Mouse (Mus musculus) limb, embryonic 12.5 days (tissue): Measurements from ENCODE around the gene Serpine1. TPM values are rescaled to one million over a fixed set of nuclear protein-coding genes. Genes with fewer than 3 reads are reported as not detected.

Experiments
- ATAC-seq: fragments of 200-750 bp; cut with Nextera tagmentation; 2 replicates; pipeline ENCODE4 v1.8.0; 2017; ENCODE audit warnings: low read depth, moderate TSS enrichment; ENCODE audit not compliant: insufficient number of reproducible peaks, insufficient read depth, low FRiP score, low TSS enrichment
- H3K27ac ChIP-seq: fragments of 300-500 bp; sonication (generic); 2 replicates; pipeline ENCODE4 v1.5.1; 2016; ENCODE audit warnings: mild to moderate bottlenecking, moderate library complexity
- H3K27me3 ChIP-seq: fragments of 300-500 bp; sonication (generic); 2 replicates; pipeline ENCODE4 v1.6.1; 2016; ENCODE audit warnings: mild to moderate bottlenecking, moderate library complexity
- H3K36me3 ChIP-seq: fragments of 300-500 bp; sonication (generic); 2 replicates; pipeline ENCODE4 v1.6.1; 2016; ENCODE audit warnings: mild to moderate bottlenecking, moderate library complexity
- H3K4me1 ChIP-seq: fragments of 300-500 bp; sonication (generic); replicated peaks from 2 replicates; pipeline ENCODE4 v1.6.1; 2016
- H3K4me2 ChIP-seq: fragments of 300-500 bp; sonication (generic); 2 replicates; pipeline ENCODE4 v1.6.1; 2016; ENCODE audit warnings: mild to moderate bottlenecking, moderate library complexity
- H3K4me3 ChIP-seq: fragments of 300-500 bp; sonication (generic); replicated peaks from 2 replicates; pipeline ENCODE4 v1.5.1; 2016; ENCODE audit warnings: mild to moderate bottlenecking
- H3K9ac ChIP-seq: fragments of 300-500 bp; sonication (generic); replicated peaks from 2 replicates; pipeline ENCODE4 v1.6.1; 2016; ENCODE audit warnings: mild to moderate bottlenecking, moderate library complexity
- H3K9me3 ChIP-seq: fragments of 300-500 bp; sonication (generic); 2 replicates; pipeline ENCODE4 v1.6.1; 2016; ENCODE audit warnings: mild to moderate bottlenecking, moderate library complexity
- WGBS: fragments of 180-500 bp; shearing (Covaris S2); methylation state at CpG from one replicate; pipeline ENCODE4 v1.1.7; 2016; 5-methylcytosine and 5-hydroxymethylcytosine counted together
- polyA plus RNA-seq: library from polyadenylated mRNA; unstranded; fragments of >200 nt; fragmentation: Nextera tagmentation; extraction: Ambion mirVana; gene quantifications from 2 replicates; pipeline ENCODE4 v1.2.1, GENCODE M21; 2016

Serpine1 gene
- polyA plus RNA-seq, 1 experiment from 2014 or later: 0.44 TPM

DNA sequence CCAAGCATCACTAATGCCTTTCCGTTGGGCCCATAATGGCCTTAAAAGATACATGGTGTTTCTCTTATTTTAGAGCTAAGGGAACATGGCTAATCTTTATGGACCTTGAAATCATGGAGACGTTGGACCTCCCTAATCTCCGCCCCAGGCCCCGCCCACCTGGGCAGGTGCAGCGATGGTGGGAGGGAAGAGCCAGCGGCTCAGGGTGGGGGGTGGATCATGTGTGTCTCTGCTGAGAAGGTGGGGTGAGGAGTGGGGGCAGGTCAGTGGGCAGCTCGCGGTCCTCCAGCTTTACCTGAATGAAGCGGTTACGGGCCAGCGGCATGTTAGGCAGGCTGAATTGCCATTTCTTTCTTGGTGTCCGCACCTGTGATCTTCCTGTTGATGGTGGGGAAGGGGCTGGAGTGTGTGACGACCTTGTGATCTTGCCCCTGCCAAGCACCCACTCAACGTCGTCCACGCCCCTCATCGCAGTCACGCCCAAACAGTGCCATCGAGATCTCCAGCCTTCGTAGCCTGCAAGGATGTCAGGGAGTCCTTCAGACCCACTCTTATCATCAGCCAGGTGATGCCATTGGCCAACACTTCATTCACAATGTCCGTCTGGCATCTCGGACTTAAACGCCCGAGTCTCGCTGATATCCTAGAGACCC, 38.0 kb upstream of the Serpine1 start:
- Histone ChIP-seq H3K36me3 (peaks cover 36% of the 10 kb centered on the region), H3K9ac (no peak overlapping the region), H3K9me3 (peaks cover 35% of the 10 kb centered on the region), H3K27ac (no peak overlapping the region), H3K4me2 (no peak overlapping the region), H3K4me1 (peaks cover 2% of the 10 kb centered on the region), H3K4me3 (no peak overlapping the region), H3K27me3 (no peaks in the 10 kb centered on the region)
- no peak for ATAC-seq
- WGBS: 57% methylated on average over 25 of the region's 25 CpGs

DNA sequence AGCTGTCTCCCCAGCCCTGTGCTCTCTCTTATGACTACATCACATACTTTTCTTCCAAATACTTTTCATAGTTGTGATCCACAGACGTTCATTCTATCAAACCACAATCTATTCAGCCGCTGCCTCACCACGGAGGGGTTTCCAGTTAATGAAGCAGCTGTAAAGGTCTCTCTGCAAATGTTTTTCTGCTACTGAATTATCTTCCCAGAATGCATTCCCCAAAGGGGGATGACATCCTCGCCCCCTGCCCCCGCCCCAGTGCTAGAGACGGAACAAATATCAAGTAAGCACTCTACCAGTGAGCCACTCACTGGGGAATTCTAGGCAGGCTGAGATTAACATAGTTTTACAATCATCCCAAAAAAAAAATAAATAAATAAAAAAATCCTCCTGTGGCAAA, 36.0 kb upstream of the Serpine1 start:
- H3K27ac ChIP-seq: no peak overlapping the region
- H3K36me3 ChIP-seq: peaks cover 20% of the 10 kb centered on the region
- 67% methylated on average over 6 of the region's 6 CpGs for WGBS
- no peak overlapping the region for H3K4me2 ChIP-seq
- ATAC-seq: no peak
- H3K9ac ChIP-seq: no peak overlapping the region
- peaks cover 7% of the 10 kb centered on the region for H3K27me3 ChIP-seq
- H3K4me3 ChIP-seq: no peak overlapping the region
- H3K4me1 ChIP-seq: no peaks in the 10 kb centered on the region
- H3K9me3 ChIP-seq: peaks cover 21% of the 10 kb centered on the region; the same call in 1 of the 2 replicates

DNA sequence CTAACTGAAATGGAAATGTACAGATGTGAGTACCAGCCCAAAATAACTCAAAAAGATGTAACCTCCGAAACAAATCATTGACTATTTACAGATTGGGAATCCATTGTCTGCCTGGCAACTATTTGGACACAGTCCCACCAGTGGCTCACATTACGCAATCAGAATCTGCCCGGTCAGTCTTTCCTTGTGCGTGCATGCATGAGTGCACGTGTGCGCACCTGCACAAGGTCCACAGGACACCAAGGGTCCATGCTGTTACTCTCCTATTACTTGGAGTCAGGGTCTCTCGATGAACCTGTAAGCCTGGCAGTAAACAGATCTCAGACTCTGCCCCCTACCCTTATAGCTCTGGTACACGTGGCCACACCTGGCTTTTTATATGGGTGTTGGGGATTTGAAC, 35.6 kb upstream of the Serpine1 start:
- no peak overlapping the region for H3K27ac ChIP-seq
- WGBS: 82% methylated on average over 8 of the region's 8 CpGs

DNA sequence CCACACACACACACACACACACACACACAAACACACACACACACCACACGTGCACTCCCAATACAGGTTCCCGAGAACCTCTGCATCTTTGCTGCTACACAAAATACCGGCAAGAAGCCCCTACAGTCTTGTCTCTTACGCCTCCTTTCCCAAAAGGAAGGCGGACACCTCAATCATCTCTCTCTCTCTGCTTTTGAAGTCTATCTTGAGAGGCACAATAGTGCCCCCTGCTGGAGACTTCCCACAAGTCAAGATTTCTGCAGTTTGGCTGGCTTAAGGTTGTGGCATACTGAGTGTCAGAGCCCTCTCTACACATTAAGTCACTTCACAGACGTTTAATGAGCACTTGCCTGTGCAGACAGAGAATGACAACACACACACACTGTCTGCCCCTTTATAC, 35.0 kb upstream of the Serpine1 start:
- peaks cover 12% of the 10 kb centered on the region for H3K27me3 ChIP-seq
- H3K9ac ChIP-seq: no peak overlapping the region
- no peak overlapping the region for H3K27ac ChIP-seq
- H3K4me1 ChIP-seq: no peaks in the 10 kb centered on the region
- H3K4me3 ChIP-seq: no peak overlapping the region
- no peak for ATAC-seq
- peaks cover 10% of the 10 kb centered on the region for H3K36me3 ChIP-seq
- H3K9me3 ChIP-seq: peaks cover 15% of the 10 kb centered on the region; the same call in 1 of the 2 replicates
- WGBS: 10% methylated on average over 6 of the region's 6 CpGs
- no peak overlapping the region for H3K4me2 ChIP-seq

More for the DNA sequence above, 35.6 kb upstream of the Serpine1 start:
- H3K4me3 ChIP-seq: no peak overlapping the region
- H3K27me3 ChIP-seq: peaks cover 11% of the 10 kb centered on the region
- H3K4me1 ChIP-seq: no peaks in the 10 kb centered on the region
- H3K9ac ChIP-seq: no peak overlapping the region
- ATAC-seq: no peak
- peaks cover 15% of the 10 kb centered on the region for H3K36me3 ChIP-seq
- H3K4me2 ChIP-seq: no peak overlapping the region
- peaks cover 17% of the 10 kb centered on the region; the same call in 1 of the 2 replicates for H3K9me3 ChIP-seq

DNA sequence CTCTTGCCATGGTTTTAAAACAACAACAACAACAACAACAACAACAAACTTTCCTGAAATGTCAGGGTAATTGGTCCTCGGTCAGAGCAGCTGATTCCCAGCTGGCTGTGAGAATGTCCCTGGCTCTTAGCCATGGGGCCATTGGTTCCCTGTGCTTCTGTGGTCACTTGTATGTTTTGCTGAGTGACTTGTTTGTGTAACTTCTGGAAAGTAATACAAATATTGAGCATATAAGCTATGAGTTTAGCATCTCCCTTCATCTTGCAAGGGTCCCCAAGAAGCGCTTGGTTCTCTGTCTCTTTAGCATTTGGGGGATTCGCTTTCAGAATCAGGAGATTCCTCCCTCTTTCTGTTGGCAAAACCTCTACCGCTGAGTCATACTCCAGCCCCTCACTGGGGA, 34.4 kb upstream of the Serpine1 start:
- WGBS: 75% methylated on average over 4 of the region's 4 CpGs
- H3K27ac ChIP-seq: no peak overlapping the region
- ATAC-seq: no peak
- H3K9me3 ChIP-seq: peaks cover 10% of the 10 kb centered on the region; the same call in 1 of the 2 replicates
- H3K4me1 ChIP-seq: no peaks in the 10 kb centered on the region
- no peak overlapping the region for H3K9ac ChIP-seq
- H3K36me3 ChIP-seq: peaks cover 4% of the 10 kb centered on the region; the same call in 1 of the 2 replicates
- peaks cover 12% of the 10 kb centered on the region for H3K27me3 ChIP-seq
- H3K4me3 ChIP-seq: no peak overlapping the region
- no peak overlapping the region for H3K4me2 ChIP-seq

DNA sequence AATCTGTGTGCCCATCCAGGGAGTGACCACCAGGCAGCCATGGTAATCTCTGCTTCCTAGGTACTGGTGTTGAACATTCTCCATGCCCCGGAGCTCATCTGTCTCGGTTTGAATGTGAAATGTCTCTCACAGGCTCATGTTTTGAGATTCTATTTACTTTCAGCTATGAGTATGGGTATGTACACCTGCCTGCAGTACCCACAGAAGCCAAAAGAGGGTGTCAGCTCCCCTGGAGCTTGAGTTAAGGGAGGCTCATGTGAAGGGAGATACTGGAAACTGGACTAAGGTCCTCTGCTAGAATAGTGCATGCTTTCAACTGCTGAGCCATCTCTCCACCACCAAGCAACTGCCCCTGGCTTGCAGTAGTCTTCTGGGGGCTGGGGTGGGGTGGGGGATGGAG, 31.9 kb upstream of the Serpine1 start:
- H3K9me3 ChIP-seq: no peaks in the 10 kb centered on the region
- H3K9ac ChIP-seq: no peak overlapping the region
- WGBS: 91% methylated on average over 2 of the region's 2 CpGs
- no peak overlapping the region for H3K4me3 ChIP-seq
- no peak for ATAC-seq
- H3K4me2 ChIP-seq: no peak overlapping the region
- no peaks in the 10 kb centered on the region for H3K4me1 ChIP-seq
- H3K36me3 ChIP-seq: no peaks in the 10 kb centered on the region
- no peak overlapping the region for H3K27ac ChIP-seq
- H3K27me3 ChIP-seq: peaks cover 12% of the 10 kb centered on the region

DNA sequence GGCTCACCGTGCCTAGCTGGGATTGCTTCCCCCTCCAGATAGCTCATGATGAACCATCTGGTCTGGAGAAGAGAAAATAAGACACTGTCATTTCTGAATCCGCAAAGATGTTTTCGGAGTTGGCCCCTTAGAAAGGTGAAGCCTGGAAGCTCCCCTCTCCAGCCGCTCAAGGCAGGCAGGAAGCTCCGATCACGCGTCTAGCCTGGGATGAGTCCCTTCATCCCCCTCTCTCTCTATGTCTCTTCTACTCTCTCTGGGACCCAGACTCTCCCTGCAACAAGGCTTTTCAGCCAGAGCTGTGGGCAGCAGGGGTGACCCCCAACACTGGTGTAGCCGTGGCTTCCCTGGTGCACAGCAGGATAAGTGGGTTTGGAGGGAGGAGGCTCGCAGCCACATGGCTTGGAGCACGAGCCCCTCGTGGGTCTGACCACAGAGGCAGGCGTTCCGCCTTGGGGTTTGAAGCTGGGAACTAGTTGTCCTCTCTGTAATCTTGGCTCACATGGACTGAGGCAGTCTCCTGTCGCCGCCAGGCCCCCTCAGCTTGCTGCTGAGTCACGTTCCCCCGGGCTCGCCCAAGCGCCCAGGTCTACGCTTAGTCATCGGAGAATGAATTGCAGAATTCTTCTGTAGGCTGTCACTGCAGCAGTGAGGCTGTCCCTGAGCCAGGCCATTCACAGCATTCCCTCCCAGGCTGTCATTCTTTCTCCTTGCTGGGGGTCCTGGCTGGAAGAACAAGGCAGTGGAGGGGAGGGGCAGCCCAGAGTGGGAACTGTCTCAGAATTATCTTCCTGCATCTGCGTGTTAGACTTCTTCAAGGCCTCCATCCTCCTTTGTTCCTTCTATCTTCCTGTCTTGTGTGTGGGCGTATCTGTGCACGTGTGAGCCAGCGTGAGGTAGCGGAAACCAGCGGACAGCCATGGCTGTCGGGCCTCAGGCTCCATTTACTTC, 30.8 kb upstream of the Serpine1 start:
- H3K4me2 ChIP-seq: no peak overlapping the region
- no peak overlapping the region for H3K9ac ChIP-seq
- H3K27me3 ChIP-seq: peaks cover 12% of the 10 kb centered on the region
- 73% methylated on average over 28 of the region's 28 CpGs for WGBS
- H3K36me3 ChIP-seq: no peaks in the 10 kb centered on the region
- no peak overlapping the region for H3K4me3 ChIP-seq
- H3K9me3 ChIP-seq: no peaks in the 10 kb centered on the region
- H3K4me1 ChIP-seq: no peaks in the 10 kb centered on the region
- no peak overlapping the region for H3K27ac ChIP-seq
- no peak for ATAC-seq

DNA sequence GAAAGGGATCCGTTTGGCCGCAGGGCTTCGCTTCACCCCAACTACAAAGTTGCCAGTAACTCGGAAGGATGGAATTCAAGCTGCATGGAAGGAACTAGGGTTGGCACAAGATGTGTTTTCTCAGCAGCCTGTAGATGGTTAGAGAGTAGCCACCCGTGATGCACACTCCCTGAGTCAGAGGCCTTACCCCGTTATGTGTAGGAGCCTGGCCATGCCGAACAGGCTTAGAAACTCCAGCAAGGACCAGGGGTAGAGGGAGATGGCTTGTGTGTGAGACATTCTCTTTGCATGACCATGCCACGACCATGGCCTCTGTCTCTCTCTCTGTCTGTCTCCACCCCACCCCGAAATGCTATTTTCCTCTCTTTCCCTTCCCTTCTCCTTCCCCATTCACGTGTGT, 30.0 kb upstream of the Serpine1 start:
- H3K27ac ChIP-seq: no peak overlapping the region
- no peaks in the 10 kb centered on the region for H3K4me1 ChIP-seq
- H3K9ac ChIP-seq: no peak overlapping the region
- peaks cover 12% of the 10 kb centered on the region for H3K27me3 ChIP-seq
- 76% methylated on average over 10 of the region's 10 CpGs for WGBS
- H3K36me3 ChIP-seq: no peaks in the 10 kb centered on the region
- ATAC-seq: no peak
- H3K4me3 ChIP-seq: no peak overlapping the region
- no peaks in the 10 kb centered on the region for H3K9me3 ChIP-seq
- no peak overlapping the region for H3K4me2 ChIP-seq

DNA sequence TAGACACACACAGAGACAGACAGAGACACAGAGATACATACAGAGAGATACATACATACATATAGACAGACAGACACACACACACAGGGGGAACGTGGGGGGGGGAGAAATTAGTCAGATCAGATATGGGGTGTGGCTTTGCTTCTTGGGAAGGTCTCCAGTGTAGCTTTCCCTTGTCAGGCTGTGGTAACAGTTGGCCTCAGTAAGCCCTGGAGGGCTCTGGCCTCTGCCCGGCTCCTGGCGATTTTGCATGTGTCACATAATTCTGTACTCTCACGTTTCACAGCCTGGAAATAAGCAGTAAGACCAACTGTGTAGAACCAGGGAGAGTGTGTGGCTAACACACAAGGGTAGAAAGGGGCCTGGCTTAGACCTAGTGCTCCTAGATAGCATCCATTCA, 28.6 kb upstream of the Serpine1 start:
- Histone ChIP-seq H3K9ac (no peak overlapping the region), H3K4me2 (no peak overlapping the region), H3K4me1 (no peaks in the 10 kb centered on the region), H3K4me3 (no peak overlapping the region), H3K27ac (no peak overlapping the region), H3K9me3 (0 out of 2 replicates have a peak, but pooled peaks cover 4% of the 10 kb centered on the region), H3K27me3 (peaks cover 12% of the 10 kb centered on the region), H3K36me3 (no peaks in the 10 kb centered on the region)
- WGBS: 53% methylated on average over 4 of the region's 4 CpGs
- no peak for ATAC-seq

DNA sequence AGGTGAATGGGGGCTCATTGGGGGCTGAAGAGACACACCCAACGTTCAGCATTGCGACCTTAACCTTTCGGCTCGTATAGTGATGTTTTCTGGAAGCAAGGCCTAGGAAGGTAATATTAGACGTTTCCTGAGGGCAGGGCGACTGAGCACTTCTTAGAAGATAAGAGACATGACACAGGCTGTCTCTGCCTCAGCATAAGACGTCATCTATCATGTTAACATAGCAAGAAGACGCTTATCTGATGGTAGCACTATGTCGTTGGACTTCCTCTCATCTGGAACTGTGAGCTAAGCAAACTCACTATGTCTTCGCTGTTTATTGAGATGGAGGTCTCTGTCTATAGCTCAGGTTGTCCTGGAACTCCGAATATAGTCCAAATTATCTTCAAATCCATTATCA, 26.4 kb upstream of the Serpine1 start:
- ATAC-seq: no peak
- Histone ChIP-seq H3K9me3 (0 out of 2 replicates have a peak, but pooled peaks cover 4% of the 10 kb centered on the region), H3K4me1 (no peaks in the 10 kb centered on the region), H3K9ac (no peak overlapping the region), H3K27ac (no peak overlapping the region), H3K27me3 (peaks cover 7% of the 10 kb centered on the region; the same call in 1 of the 2 replicates), H3K36me3 (no peaks in the 10 kb centered on the region), H3K4me3 (no peak overlapping the region), H3K4me2 (no peak overlapping the region)
- 73% methylated on average over 11 of the region's 11 CpGs for WGBS

DNA sequence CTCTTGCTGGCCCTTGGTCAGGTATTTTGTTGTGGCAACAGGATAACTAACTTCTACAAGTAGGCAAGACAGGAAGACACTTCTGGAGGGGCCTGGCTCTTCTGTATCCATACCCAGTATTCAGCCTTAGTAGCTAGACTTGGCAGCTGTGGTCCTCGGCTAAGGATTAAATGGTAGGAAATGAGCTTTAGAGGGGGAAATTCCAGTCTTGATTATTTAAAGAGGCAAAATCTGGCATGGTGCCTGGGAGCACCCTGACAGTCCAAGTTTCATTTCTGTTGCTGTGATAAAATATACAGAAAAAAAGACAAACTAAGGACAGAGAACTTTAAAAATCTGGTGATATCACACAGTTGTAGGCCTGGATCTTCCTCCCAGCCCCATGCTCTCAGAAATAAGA, 24.0 kb upstream of the Serpine1 start:
- H3K4me1 ChIP-seq: 0 out of 2 replicates have a peak, but pooled peaks cover 4% of the 10 kb centered on the region
- 0 out of 2 replicates have a peak, but pooled peaks cover 4% of the 10 kb centered on the region for H3K9me3 ChIP-seq
- H3K4me3 ChIP-seq: no peak overlapping the region
- H3K27me3 ChIP-seq: no peaks in the 10 kb centered on the region
- H3K9ac ChIP-seq: no peak overlapping the region
- no peak overlapping the region for H3K27ac ChIP-seq
- no peak for ATAC-seq
- H3K36me3 ChIP-seq: no peaks in the 10 kb centered on the region
- no peak overlapping the region for H3K4me2 ChIP-seq
- WGBS: 66% methylated on average over 1 of the region's 1 CpGs
